Mouse (Mus musculus): ENCODE results near the gene Gtf2f1.
"Not testable (repeated sequence)": the region's sequence is repeated elsewhere in the genome, so short reads cannot be mapped to it uniquely, and the experiment has no call there.

Gene Gtf2f1

DNA sequence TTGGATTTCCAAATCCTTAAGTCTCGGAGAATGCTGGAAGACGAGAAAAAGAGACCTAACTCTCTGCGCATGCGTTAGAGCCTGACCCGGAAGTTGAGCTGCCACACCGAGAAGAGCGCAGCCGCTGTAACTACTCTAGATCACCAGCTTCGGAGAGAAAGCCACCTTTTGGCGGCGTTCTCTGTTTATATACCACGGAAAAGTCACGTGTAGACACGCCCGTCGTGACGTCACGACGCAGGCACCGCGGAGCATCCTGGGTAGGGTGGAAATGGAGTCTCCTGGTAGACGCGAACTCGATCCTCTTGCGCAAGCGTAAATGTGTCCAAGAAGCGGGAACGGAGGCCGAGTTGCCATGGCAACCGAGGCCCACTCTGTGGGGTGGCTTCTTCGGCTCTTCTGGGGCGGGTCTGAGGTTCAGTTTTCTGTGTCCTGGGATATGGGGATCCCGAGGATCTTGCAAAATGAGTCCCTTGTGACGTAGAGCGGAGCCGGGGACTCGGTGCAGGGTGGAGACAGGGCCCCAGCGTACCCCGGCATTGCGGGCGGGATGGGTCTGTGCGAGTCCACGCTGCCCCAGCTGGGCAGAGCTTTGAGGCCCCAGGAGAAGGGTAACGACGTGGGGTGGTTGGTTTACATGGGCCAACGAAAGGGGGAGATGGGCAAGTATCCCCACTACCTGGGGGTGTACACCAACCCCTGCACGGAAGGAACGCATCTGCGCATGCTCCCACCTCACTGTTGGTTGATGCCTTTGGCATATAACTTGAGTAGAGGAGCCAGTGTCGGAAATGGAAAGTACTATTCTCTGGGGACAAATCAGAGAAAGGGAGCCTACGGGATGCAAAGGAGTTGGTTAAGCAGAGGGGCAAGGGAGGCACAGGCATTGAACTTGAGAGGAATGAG lies at the start of gene Gtf2f1, which contains the start of gene Gm17949:
Gene Gtf2f1, minus strand, starts transcription at position 53 of the 906 bp plus-strand sequence.
Gene Gm17949, plus strand, starts transcription at position 234 of the 906 bp plus-strand sequence.
- DNase-seq (ENCODE audit: low spot score), result peak; percentile 77

DNA sequence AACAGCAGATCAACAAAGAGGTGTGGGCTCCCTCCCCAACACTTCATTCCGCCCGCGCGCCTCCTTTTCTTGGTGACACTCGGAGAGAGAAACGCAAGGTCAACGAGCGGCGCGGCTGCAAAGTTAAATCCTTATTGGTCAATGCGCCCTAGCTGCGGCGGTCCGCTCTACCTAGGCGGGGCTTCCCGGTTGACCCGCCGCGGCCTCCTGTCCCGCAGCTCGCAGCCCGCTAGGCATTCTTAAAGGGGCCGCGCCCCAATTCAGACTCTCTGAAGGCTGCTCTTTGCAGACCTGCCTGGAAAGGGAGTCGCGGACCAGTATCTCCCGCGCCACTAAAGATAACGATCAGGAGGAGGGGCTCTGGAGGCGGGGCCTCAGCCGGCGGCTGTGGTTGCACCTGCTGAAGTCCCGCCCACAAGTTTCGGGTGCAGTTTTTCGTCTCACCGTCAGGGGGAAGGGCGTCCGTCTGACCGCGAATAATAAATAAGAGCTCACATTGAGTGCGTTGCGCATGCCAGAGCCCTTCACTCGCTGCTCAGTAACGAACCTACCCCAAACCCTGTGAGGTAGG lies 49.2 kb upstream of the Gtf2f1 start:
- peak; percentile 82 for DNase-seq (ENCODE audit: low spot score)

DNA sequence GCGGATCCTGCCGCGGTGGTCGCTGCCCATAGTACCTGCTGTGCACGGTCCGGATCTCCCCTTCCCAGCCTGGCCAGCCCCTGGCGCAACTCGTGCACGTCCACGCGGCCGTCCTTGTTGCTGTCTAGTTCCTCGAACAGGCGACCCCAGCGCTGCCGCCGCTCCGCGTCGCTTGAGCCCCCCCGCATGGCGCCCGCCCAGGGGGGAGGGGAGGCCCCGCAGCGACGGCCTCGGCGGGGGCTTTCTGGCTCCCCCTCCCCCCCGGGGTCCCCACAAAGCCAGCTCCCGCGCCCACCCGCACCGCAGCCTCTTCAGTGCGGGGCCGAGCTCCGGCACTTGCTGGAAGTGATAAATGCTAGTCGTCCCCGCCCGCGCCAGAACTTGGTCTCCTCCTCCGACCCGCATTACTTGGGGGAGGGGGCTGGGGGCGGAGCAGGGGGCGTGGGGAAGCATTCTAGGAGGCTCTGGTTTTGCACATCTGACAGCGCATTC lies 48.4 kb upstream of the Gtf2f1 start, which contains the start of gene Slc25a23:
Gene Slc25a23, minus strand, starts transcription at position 378 of the 492 bp plus-strand sequence.
- peak; percentile 42 for DNase-seq (ENCODE audit: low spot score)

DNA sequence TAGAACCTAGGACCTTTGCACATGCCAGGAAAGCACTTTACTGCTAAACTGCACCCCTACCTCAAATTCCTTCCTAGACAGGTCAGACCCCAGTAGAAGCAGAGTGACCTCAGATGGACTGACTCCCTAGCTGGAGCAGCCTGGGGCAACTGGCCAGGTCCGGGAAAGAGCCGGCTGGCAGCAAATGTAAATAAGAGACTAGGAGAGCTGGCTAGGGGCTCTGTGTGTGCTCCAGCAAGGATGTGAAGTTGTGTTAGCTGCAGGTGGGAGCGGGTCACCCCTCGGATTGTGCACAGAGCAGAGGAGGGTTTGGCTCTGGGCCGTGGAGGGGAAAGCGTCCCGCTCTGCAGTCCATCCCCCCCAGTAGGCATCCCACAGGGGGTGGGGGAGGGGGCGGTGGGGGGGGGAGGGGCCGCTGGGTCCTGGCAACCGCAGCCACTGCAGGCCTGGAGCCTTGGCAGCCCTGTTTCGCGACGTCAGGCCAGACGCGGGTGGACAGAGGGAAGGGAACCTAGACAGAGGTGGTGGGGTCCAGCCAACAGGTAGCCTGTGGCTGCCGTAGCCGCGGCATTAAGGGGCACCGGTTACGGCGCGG lies 47.9 kb upstream of the Gtf2f1 start, which contains the start of gene Crb3:
Gene Crb3, plus strand, starts transcription at position 215 of the 595 bp plus-strand sequence.
- no peak for DNase-seq (ENCODE audit: low spot score)

DNA sequence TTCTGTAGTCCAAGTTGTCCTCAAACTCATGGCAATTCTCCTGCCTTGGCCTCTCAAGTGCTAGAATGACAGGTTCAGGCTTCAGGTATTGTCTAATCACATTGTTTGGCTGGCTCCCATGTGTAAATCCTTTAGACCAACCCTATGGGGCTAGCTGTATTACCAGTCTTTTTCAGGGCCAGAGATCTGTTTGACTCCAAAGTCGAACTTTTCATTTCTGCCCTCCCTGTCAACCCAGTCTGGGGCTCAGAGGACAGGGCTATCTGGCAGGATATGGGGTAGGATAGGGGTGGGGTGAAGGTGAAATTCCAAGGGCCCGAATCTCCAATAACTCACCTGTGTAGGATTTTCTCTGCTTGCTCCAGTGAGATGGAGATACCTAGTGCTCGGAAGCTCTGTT lies 45.2 kb upstream of the Gtf2f1 start:
- DNase-seq (ENCODE audit: low spot score), result no peak

DNA sequence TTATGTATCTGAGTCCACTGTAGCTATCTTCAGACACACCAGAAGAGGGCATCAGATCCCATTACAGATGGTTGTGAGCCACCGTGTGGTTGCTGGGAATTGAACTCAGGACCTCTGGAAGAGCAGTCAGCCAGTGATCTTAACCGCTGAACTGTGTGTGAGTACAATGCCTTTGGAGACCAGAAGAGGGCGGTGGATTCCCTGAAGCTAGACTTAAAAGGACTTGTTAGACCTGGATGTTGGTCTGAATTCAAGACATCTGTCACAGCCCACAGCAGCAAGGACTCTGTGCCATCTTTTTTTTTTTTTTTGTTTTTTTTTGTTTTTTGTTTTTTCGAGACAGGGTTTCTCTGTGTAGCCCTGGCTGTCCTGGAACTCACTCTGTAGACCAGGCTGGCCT lies 40.6 kb upstream of the Gtf2f1 start:
- not testable (repeated sequence) for DNase-seq (ENCODE audit: low spot score)

DNA sequence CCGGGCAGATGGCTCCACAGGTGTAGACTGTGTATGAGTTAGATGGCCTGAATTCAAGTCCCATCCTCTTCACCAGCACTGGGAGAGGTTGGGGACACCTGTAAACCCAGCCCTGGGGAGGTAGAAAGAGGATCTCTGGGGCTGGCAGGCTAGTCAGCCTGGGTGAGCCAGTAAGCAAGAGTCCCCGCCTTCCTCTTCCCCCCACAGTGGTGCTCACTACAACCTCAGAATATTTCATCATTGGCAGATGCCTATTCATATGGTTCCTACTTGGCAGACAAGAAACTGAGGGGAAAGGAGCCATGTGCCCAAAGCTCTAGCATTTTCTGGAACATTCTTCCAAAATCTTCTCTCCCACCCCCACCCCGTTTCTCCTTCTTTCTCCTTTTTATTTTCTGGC lies 37.7 kb upstream of the Gtf2f1 start:
- no peak for DNase-seq (ENCODE audit: low spot score)

DNA sequence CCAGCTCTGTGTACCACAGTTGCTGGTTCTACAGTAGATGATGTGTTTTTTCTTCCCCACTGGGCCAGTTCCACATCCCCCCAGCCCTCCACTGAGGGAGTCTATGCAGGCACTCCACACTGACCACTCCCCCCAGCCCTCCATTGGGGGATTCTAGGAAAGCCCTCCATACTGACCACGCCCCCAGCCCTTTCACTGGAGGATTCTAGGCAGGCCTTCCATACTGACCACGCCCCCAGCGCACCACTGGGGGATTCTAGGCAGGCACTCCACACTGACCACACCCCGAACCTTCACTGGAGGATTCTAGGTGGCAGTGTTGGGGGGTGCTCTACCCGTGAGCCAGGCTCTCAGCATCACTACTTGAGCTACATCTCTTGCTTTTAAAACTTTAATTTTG lies 36.3 kb upstream of the Gtf2f1 start:
- no peak for DNase-seq (ENCODE audit: low spot score)

DNA sequence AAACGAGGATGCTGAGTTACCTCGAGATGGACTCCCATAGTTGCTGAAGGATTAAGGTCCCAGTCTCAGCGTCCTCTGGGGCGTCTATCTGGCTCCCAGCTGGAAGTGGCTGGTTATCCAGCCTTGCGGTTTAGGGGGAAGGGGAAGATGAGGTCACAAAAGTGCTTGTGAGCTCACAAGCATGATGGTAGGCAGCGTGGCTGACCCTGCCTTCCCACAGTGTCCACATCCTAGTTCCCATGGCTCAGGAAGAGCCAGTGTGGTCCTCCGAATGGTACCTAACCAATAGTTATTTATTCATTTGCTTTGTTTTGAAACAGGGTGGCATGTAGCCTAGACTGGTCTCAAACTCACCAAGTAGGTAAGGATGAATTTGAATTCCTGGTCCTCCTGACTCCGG lies 30.5 kb upstream of the Gtf2f1 start, which contains the start of gene Slc25a41:
Gene Slc25a41, minus strand, starts transcription at position 101 of the 400 bp plus-strand sequence.
- DNase-seq (ENCODE audit: low spot score), result no peak

DNA sequence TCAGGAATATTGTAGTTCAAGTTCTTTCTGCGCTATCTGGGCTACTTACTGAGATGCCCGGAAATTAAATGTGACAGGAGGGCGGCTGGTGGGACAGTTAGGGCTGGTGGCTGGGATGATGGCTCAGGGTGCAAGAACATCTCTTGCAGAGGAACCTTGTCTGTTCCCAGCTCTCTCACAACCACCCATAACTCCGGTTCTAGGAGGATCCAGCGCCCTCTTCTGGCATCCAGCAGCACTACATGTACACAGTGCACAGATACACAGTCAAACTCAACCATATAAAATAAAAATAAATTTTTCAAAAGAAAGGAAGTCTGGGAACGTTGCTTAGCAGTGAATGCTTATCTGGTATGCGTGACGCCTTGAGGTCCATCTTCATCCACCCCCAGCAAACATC lies 27.9 kb upstream of the Gtf2f1 start:
- no peak for DNase-seq (ENCODE audit: low spot score)

DNA sequence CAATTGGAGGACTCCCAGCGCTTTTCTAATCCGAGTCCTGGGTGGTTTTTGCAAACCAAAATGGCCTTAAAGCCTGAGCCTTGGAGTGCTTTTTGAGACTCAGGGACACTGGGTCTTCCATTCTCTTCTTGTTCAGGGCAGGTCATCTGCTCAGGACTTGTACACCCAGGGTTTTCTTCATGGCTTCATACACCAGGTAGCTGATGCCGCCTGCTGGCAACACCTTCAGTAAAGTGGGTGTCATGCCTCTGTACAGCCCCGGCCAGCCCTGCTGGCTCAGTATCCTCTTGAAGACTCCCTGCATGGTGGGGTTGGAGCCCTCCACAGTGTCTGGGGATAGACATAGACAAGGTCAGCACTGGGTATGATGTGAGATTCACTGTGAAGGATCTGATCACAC lies 21.8 kb upstream of the Gtf2f1 start:
- DNase-seq (ENCODE audit: low spot score), result no peak

DNA sequence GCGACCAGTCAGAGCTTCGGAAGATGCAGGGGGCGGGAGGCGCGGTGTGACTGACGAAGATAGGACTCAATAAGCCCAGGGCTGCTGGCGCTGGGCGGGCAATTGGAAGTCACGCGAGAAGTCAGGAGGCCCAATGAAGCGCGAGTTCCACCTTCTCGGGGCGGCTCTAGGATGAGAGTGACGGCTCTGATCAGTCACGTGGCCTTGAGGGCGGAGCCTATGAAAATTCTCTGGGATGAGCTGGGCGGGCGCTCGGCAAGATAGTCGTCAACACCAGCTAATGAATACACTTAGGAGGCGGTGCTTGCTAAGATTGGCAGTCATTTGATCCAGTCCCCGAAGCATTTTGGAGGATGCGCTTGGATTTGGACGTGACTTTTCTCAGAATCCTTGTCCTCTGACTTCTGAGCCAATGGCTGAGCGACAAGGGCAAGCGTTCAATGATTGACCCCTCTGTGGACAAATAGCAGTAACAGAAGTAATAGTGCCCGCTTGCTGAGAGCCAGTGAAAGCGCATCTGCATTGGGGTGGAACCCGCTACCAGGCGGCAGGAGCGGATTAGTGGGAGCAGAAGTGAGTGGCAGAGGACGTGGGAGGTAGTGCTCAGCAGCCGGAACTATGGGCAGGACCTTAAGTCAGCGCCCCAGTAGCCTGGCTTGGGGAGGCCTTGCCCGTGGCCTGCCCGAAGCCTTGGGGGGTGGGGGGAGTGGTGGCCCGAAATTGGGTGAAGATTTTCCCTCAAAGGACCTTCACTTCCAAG lies 20.8 kb upstream of the Gtf2f1 start:
- peak; percentile 80 for DNase-seq (ENCODE audit: low spot score)

DNA sequence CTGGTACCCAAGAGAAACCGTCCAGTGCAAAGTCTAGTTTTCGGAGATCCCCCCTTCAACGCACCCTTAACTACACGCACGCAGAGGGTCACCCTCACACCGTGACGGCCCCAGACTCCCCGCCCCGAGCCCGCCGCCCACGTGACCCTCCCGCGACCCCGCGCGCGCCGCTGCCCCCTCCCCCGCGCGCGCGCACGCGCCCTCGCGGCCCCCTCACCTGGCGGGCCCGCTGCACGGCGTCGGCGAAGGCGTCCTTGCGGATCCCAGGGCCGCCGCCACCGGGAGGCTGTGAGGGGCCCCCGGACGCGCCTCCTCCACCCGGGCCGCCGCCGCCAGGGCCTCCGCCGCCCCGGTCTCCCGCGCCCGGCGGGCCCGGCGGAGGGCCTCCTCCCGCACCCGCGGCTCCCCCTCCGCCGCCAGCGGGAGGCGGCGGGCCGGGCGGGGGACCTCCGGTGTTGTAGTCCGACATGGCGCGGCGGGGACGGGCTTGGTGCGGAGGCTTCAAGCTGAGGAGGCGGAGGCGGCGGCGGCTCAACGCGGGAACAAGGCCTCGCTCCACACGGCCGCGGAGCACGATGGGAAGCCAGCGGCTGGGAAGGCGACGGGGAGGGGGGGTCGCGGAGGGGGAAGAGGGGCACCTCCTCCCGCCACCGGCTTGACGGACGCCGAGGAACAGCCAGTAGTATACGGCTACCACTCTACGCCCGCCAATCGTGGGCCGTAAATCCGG lies 20.0 kb upstream of the Gtf2f1 start, which contains the start of gene Khsrp:
Gene Khsrp, minus strand, starts transcription at position 592 of the 730 bp plus-strand sequence.
- DNase-seq (ENCODE audit: low spot score), result peak; percentile 8

DNA sequence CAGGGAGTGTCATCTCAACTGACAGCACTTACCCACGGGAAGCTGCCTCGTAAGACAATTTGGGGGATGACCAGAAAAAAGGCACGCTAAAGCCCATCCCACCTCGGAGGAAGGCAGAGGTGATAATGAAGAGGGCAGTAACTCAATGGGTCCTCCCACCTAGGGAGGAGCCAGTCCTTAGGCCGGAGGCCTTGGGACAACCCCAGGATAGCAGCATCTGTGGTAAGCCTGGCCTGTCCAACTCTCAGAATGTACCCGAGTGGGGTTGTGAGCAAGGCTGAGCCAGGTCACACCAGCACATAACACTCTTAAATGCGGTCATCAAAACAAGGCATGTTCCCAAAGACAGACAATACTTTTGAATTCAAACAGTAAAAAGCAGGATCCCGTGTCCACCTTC lies 18.6 kb upstream of the Gtf2f1 start:
- DNase-seq (ENCODE audit: low spot score), result no peak

DNA sequence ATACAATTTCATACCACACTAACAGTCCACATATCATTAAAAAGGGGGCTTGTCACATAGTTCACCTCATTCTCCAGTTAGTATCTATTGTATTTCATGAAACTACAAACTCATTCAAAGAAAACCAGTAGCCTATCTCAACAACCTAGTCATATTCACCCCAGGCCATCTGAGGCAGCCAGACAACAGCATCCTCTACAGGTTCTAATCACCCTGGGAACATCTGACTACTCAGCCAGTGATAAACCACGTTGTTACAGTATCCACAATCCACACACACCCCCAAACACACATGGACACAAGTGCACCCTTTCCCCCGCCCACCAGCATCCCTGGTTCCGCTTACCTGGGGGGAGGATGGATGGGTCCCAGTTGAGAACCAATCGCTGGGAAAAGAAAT lies 16.4 kb upstream of the Gtf2f1 start:
- no peak for DNase-seq (ENCODE audit: low spot score)

DNA sequence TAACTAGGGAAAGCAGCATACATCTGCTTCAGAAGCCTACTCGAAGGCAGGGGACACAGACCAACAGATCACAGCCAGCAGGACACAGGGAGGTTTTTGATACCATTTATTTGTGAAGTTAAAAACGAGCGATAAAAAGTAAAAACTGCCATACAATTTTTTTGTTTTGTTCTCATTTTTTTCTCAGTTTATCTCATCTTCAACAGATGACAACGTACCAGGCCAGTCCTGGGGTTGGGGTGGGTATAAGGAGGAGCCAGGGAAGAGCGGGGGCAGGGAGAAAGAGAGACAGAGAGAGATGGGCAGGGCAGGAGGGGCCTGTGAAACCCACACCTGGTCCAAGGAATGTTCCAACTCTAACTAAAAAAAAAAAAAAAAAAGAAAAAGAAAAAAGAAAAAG lies 9.9 kb upstream of the Gtf2f1 start:
- no peak for DNase-seq (ENCODE audit: low spot score)

DNA sequence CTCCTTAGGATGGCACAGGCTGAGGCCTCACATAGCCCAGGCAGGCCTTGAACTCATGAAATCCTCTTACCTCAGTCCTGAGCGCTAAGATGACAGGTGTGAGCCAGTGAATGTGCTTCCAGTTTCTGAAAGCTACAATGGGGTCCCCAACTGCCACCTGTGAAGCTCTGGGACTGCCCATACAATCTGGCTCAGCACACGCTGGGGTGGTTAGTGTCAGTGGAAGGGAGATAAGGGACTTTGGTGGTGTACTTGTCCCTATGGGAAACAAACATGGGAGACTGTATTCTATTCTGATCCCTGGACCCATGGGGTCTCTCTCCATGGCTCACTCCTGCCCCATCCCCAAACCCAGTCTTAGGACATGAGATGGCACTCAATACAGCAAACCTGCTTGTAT lies 8.6 kb upstream of the Gtf2f1 start:
- DNase-seq (ENCODE audit: low spot score), result no peak

DNA sequence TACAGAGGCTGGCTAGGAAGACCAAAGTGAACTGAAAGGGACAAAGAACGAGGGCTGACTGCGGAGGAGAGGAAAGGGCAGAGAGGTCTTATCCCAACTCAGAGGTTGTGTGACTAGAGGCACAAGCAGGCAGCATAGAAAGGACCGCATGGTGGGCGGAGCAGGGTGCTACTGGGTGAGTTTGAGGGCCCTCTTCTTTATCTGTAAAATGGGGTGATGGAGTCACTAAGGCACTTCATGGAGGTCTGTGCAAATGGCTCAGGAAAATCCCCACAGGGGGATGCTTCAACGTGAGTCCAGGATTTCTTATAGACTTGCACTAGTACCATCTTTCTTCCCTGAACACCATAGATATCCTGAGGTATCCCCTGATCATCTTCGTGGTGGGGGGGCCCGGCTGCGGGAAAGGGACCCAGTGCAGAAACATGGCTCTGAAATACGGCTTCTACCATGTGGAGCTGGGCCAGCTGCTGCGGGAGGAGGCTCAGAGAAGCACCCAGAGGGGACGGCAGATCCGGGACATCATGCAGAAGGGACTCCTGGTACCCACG lies 1.2 kb upstream of the Gtf2f1 start:
- DNase-seq (ENCODE audit: low spot score), result no peak

DNA sequence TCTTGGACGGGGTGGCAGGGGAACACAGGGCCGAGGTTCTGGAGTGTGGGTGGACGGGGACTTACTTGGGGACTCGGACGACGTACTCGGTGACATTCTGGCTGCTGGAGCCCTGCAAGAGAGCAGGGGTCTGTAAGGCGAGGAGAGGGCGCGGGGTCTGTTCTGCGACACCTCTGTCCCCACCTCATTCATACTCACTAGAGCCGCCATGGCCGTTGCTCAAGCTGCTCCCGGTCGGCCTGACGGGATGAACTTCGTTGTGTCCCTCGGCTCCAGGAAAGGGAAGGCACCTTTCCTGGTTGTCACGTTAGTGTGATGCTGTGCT lies 215 bp downstream of the Gtf2f1 start:
- DNase-seq (ENCODE audit: low spot score), result no peak

DNA sequence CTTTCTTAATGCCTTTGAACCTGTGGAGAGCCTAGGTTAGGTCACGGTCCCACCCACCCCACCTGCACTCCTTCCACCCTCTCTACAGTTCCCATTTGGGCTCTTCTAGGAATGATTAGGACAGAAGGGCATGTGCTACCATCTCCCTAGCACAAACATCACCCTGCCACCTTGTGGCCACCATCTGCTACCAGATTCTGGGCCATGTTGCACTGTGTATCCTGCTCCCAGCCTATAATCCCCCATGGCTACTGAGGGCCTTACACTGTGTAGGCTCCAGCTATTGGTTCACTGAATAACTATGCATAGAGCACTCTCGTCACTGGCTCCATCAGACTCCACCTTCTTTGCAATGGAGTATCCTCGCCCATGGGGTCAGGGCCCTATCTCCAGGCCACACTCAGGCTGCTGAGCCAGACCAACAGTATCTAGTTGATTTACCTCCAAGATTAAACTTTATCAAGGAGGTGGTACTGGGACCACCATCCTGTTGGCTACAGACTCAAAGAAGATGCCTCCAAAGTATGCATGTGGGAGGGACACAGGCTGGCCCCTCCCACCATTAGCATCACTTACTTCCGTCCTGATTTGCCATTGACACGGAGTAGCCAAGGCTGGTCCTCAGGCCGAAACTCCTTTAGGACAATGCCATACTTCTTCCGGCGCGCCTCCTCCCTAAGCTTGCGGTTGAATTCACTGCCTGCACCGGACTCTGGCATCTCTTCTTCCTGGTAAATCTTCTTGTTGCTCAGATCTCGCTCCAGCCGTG lies 3.8 kb downstream of the Gtf2f1 start:
- no peak for DNase-seq (ENCODE audit: low spot score)
